Mouse (Mus musculus) testis, adult 2 months (tissue): Measurements from ENCODE around the gene Micu1. TPM values are rescaled to one million over a fixed set of nuclear protein-coding genes. Genes with fewer than 3 reads are reported as not detected.
"Not testable (repeated sequence)": the region's sequence is repeated elsewhere in the genome, so short reads cannot be mapped to it uniquely, and the experiment has no call there.

Experiments
- H3K27ac ChIP-seq: fragments of 200-500 bp; 2 replicates; pipeline ENCODE4 v1.5.1; 2012; ENCODE audit warnings: low read depth, low read length; ENCODE audit not compliant: control insufficient read depth, insufficient read depth
- H3K27me3 ChIP-seq: fragments of 200-500 bp; 2 replicates; pipeline ENCODE4 v1.6.1; 2012; ENCODE audit warnings: mild to moderate bottlenecking, low read length, moderate library complexity; ENCODE audit not compliant: control insufficient read depth, insufficient read depth
- H3K36me3 ChIP-seq: fragments of 200-500 bp; 2 replicates; pipeline ENCODE4 v1.6.1; 2012; ENCODE audit warnings: mild to moderate bottlenecking, low read length; ENCODE audit not compliant: control insufficient read depth, insufficient read depth
- H3K4me1 ChIP-seq: fragments of 200-500 bp; 2 replicates; pipeline ENCODE4 v1.6.1; 2012; ENCODE audit warnings: low read length; ENCODE audit not compliant: control insufficient read depth, insufficient read depth
- H3K4me3 ChIP-seq: fragments of 200-500 bp; 2 replicates; pipeline ENCODE4 v1.5.1; 2012; ENCODE audit warnings: low read depth, mild to moderate bottlenecking, low read length, moderate library complexity, mixed read lengths; ENCODE audit not compliant: control insufficient read depth
- CTCF ChIP-seq: fragments of 200-500 bp; IDR thresholded peaks from 2 replicates; pipeline ENCODE4 v1.5.1; 2012; ENCODE audit warnings: low read depth, mild to moderate bottlenecking, inconsistent platforms, low read length, moderate library complexity; ENCODE audit not compliant: control insufficient read depth, insufficient read depth, insufficient replicate concordance
- POLR2A ChIP-seq: fragments of 200-500 bp; IDR thresholded peaks from 2 replicates; pipeline ENCODE4 v1.6.1; 2012; ENCODE audit warnings: low read depth, mild to moderate bottlenecking, inconsistent platforms, low read length, moderate library complexity; ENCODE audit not compliant: control insufficient read depth
- polyA plus RNA-seq: library from polyadenylated mRNA; depleted of rRNA; stranded (reverse); fragments of >200 nt; gene quantifications from 2 replicates; pipeline ENCODE4 v1.2.3, GENCODE M21; 2012

Gene Micu1
- polyA plus RNA-seq, 1 experiment, result 33.6 TPM

DNA sequence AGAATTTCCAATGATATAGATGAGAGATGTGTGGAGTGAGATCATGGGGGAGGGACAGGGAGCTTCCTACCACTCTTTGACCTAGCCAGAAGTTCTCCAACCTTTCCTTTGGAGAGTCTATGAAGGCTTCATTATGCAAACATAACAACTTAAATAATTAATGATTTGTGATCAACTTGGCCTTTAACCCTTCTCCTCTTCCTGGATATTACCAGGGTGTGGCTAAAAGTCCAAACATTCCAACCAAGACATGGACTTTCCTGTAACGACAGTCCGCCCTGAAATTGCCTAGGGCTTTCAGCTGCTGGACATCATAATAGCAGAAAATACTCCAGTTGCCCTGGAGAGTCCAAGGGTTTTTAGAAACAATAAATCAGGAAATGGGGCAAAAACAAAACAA, 23.1 kb upstream of the Micu1 start:
- TF ChIP-seq POLR2A (no peak), CTCF (no peak)

DNA sequence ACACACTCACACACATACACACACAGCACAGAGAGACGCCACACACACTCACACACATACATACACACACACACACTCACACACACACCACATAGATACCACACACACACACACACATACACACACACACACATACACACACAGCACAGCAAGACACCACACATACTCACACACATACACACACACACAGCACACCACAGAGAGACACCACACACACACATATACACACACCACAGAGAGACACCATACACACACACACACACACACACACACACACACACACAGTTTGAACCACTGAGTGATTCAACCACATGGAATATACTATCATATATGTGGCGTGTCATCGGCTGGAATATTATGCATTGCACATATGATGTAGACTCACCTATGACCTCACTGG, 16.7 kb upstream of the Micu1 start:
- H3K27me3 ChIP-seq, H3K4me1 ChIP-seq, H3K27ac ChIP-seq, H3K36me3 ChIP-seq, H3K4me3 ChIP-seq: not testable (repeated sequence)

More for the DNA sequence above, 23.1 kb upstream of the Micu1 start:
- Histone ChIP-seq H3K4me1 (no peaks in the 10 kb centered on the region), H3K27me3 (no peaks in the 10 kb centered on the region), H3K36me3 (no peaks in the 10 kb centered on the region), H3K27ac (no peak overlapping the region), H3K4me3 (no peak overlapping the region)

- H3K27ac ChIP-seq, result no peak overlapping the region
- H3K27me3 ChIP-seq, result no peaks in the 10 kb centered on the region
- no peak overlapping the region for H3K4me3 ChIP-seq
- no peaks in the 10 kb centered on the region for H3K36me3 ChIP-seq
- H3K4me1 ChIP-seq, result no peaks in the 10 kb centered on the region
- TF ChIP-seq CTCF, result no peak
- TF ChIP-seq POLR2A, result no peak
These were observed 15.2 kb upstream of the Micu1 start for GRCm38 (mm10) chr10:59687126-59687525.

DNA sequence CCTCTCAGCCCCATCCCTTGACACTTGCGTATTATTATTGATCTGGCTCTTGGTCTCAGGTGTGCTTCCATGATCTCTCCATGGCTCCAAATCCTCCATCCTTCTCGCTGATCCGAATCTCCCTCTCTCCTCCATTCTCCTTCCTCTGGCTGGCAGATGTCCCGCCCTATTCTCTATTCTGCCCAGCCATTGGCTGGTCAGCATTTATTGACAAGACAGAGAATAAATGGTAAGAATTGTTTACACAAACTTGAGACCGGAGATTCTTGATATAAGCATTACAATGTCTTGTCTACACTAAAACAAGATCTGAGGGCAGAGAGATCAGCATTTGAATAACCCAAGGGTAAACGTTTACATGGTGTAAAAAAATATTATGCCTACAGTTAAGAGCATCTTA, 12.4 kb upstream of the Micu1 start:
- TF ChIP-seq CTCF, result no peak
- TF ChIP-seq POLR2A, result no peak

DNA sequence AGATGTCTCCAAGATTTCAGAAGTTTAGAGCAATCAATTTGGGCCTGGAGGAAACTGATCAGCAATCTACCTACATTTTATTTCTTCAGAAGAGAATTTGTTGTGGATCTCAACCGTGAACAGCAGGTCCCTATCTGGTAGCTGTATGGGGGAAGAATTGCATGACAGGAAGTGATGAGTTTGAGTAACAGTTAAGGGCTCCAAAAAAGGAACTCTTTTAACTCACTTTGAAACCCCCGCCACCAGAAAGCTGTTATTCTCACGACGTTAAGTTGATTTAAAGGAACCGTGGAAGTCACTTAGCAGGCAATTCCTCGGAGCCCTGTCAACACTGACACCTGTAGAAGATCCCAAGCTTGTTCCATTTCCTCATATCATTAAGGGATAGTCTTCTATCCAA, 9.8 kb upstream of the Micu1 start:
- no peak overlapping the region for H3K4me3 ChIP-seq

More for the DNA sequence above, 12.4 kb upstream of the Micu1 start:
- Histone ChIP-seq H3K4me3 (no peak overlapping the region), H3K36me3 (no peaks in the 10 kb centered on the region), H3K27ac (no peak overlapping the region), H3K27me3 (no peaks in the 10 kb centered on the region), H3K4me1 (no peaks in the 10 kb centered on the region)

GRCm38 (mm10) chr10:59694104-59694503, 8.2 kb upstream of the Micu1 start:
- Histone ChIP-seq H3K4me3 (no peak overlapping the region), H3K36me3 (no peaks in the 10 kb centered on the region), H3K27ac (no peak overlapping the region), H3K4me1 (no peaks in the 10 kb centered on the region; the same call in 1 of the 2 replicates), H3K27me3 (no peaks in the 10 kb centered on the region)
- no peak for TF ChIP-seq CTCF
- TF ChIP-seq POLR2A, result no peak

More for the DNA sequence above, 9.8 kb upstream of the Micu1 start:
- Histone ChIP-seq H3K36me3 (no peaks in the 10 kb centered on the region), H3K27ac (no peak overlapping the region), H3K27me3 (no peaks in the 10 kb centered on the region), H3K4me1 (no peaks in the 10 kb centered on the region; the same call in 1 of the 2 replicates)
- TF ChIP-seq POLR2A (no peak), CTCF (no peak)

DNA sequence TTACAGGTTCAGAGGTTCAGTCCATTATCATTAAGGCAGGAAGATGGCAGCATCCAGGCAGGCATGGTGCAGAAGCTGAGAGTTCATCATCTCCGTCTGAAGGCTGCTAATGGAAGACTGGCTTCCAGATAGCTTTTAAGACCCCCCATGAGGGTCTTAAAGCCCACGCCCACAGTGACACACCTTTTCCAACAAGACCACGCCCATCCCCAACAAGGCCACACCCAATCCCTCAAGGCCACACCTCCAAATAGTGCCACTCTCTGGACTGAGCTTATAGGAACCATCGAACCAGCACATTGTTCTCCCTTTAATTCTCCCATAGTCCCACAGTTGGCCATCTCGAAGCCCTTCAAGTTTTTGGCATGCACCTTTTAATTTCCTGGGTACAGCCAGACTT, 2.8 kb upstream of the Micu1 start:
- H3K27ac ChIP-seq, result no peak overlapping the region
- H3K27me3 ChIP-seq, result no peaks in the 10 kb centered on the region
- TF ChIP-seq POLR2A (no peak), CTCF (no peak)
- no peaks in the 10 kb centered on the region for H3K36me3 ChIP-seq
- H3K4me3 ChIP-seq, result no peak overlapping the region
- H3K4me1 ChIP-seq, result peaks cover 8% of the 10 kb centered on the region

- no peaks in the 10 kb centered on the region for H3K36me3 ChIP-seq
- peaks cover 8% of the 10 kb centered on the region for H3K4me1 ChIP-seq
- no peak overlapping the region; the same call in 1 of the 2 replicates for H3K4me3 ChIP-seq
- H3K27ac ChIP-seq, result no peak overlapping the region
- TF ChIP-seq CTCF, result no peak
- TF ChIP-seq POLR2A, result no peak
- no peaks in the 10 kb centered on the region for H3K27me3 ChIP-seq
These were observed 472 bp upstream of the Micu1 start for GRCm38 (mm10) chr10:59701805-59702204.
